Mouse (Mus musculus): ENCODE measurements at regions not wholly inside any gene's neighbourhood (a gene's known extent, or its start where the extent isn't known, plus 50 kb on each side); places are given as distances from the start of the nearest gene placed in this dataset.
A peak's percentile ranks its signal among the peaks of the same experiment; 100 is the strongest.

DNA sequence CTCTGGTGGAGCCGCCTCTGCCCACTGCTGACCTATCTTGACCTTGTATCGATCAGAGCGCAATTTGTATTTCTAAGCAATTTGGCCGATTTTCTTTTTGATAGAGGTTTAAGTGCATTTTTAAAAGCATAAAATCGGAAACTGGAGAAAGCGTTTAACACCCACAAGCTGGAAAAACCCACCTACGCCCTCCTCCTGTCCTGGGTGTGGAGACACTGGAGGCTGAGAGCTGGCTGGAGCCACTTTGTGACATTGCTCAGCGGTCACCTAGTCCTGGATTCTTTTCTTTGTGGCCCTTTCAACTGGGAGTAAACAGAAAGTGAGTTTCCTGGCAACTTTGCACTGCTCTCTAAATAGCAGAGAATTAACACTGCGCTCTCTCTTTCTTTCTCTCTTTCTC, 81.4 kb downstream of the Kcnrg start:
- H3K4me3 ChIP-seq (ENCODE audit: low read depth, low read length): no peak overlapping the region
- ATAC-seq (ENCODE audit: insufficient number of reproducible peaks, low FRiP score, low TSS enrichment, low read depth): no peak
- WGBS: 3% methylated on average over 9 of the region's 9 CpGs
- H3K27ac ChIP-seq (replicated peaks; ENCODE audit: low read depth, low read length): no peak overlapping the region
- no peak overlapping the region for H3K9ac ChIP-seq (ENCODE audit: low read length)
- H3K4me2 ChIP-seq (ENCODE audit: low read depth, severe bottlenecking): peak overlapping the region; percentile 34; the same call in 1 of the 2 replicates
- H3K9me3 ChIP-seq (ENCODE audit: control insufficient read depth, low read length): no peaks in the 10 kb centered on the region
- peaks cover 42% of the 10 kb centered on the region for H3K27me3 ChIP-seq (ENCODE audit: control insufficient read depth, insufficient read depth, low read length)
- DNase-seq (ENCODE audit: low spot score): peak; percentile 50
- H3K36me3 ChIP-seq (ENCODE audit: control insufficient read depth, insufficient read depth, low read length): no peaks in the 10 kb centered on the region
- peaks cover 36% of the 10 kb centered on the region for H3K4me1 ChIP-seq (ENCODE audit: control insufficient read depth, insufficient read depth, low read length)

DNA sequence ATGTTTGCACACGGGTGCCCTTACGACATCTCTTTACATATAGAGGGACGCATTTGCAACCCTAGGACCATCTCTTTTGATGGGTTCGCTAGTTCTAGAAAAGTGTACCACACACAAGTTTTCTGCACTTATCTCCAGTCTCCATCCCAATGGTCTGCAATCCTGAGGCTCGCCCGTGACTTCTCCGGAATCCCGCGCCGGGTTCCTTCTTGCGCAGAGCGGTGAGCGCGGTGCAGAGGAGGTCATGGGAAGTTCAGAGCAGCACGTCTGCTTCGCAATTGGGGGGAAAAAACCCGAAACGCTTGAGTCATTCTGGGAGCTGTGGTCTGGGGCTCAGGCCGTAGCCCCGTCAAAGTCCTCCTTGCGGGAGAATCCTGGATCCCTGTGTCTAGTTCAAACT, 82.0 kb downstream of the Kcnrg start:
- WGBS: under 1% methylated on average over 21 of the region's 21 CpGs

DNA sequence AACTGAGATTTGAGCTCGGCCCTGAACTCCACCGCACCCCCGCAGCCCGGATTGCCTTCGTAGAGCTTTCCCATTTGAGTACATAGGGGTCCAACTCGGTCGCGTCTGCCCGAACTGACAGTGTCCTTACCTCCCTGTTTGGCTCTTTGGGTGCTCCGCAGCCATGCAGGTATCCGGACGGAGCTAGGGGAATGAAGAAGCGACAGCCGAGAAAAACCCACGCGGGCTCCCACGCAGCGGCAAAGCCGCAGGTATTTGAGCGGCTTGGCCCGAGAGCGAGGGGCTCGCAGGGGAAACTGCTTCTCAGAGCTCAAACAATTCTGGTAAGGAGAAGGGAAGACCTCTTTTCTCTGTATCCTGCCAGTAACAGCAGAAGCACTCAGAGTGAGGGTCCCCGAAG, 82.5 kb downstream of the Kcnrg start:
- Histone ChIP-seq H3K27me3 (ENCODE audit: control insufficient read depth, insufficient read depth, low read length) (peaks cover 35% of the 10 kb centered on the region), H3K9ac (ENCODE audit: low read length) (no peak overlapping the region)
- DNase-seq (ENCODE audit: low spot score): peak; percentile 41

More for the DNA sequence above, 82.0 kb downstream of the Kcnrg start:
- Histone ChIP-seq H3K4me1 (ENCODE audit: control insufficient read depth, insufficient read depth, low read length) (peaks cover 30% of the 10 kb centered on the region), H3K9ac (ENCODE audit: low read length) (no peak overlapping the region), H3K27ac (replicated peaks; ENCODE audit: low read depth, low read length) (no peak overlapping the region), H3K36me3 (ENCODE audit: control insufficient read depth, insufficient read depth, low read length) (no peaks in the 10 kb centered on the region), H3K4me3 (ENCODE audit: low read depth, low read length) (peak overlapping the region; percentile 14), H3K27me3 (ENCODE audit: control insufficient read depth, insufficient read depth, low read length) (peaks cover 39% of the 10 kb centered on the region), H3K9me3 (ENCODE audit: control insufficient read depth, low read length) (no peaks in the 10 kb centered on the region), H3K4me2 (ENCODE audit: low read depth, severe bottlenecking) (peak overlapping the region; percentile 34)
- ATAC-seq (ENCODE audit: insufficient number of reproducible peaks, low FRiP score, low TSS enrichment, low read depth): no peak
- peak; percentile 69 for DNase-seq (ENCODE audit: low spot score)

DNA sequence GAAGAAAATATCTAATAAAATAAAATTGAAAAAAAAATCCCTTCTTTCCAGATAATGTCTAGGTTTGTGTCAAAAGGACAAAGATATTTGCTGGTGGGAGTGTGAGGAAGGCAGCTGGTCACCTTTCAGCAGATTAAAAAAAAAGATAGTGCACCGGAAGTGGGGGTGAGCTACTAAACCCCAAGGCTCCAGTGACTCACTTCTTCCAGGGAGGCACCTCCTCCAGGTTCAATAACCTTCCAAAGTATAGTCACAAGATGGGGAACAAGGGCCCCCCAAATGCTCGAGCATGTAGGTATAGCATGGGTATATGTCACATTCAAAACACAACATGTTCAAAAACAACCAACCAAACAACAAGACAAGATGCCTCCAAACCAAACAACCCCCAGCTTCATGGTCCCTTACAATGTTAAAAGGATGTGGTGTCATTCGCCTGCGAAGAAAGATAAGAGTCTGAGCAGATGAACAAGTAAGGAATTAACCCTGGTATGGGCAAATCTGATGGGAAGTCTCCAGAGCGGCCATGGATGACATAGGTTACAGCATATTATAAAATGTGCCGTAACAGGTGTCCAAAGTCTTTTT, 84.6 kb downstream of the Kcnrg start:
- WGBS: 91% methylated on average over 6 of the region's 6 CpGs
- no peak overlapping the region for H3K9ac ChIP-seq (ENCODE audit: low read length)
- ATAC-seq (ENCODE audit: insufficient number of reproducible peaks, low FRiP score, low TSS enrichment, low read depth): no peak
- H3K4me2 ChIP-seq (ENCODE audit: low read depth, severe bottlenecking): no peak overlapping the region
- no peaks in the 10 kb centered on the region for H3K36me3 ChIP-seq (ENCODE audit: control insufficient read depth, insufficient read depth, low read length)
- DNase-seq (ENCODE audit: low spot score): no peak
- no peak overlapping the region for H3K27ac ChIP-seq (replicated peaks; ENCODE audit: low read depth, low read length)
- H3K4me1 ChIP-seq (ENCODE audit: control insufficient read depth, insufficient read depth, low read length): peaks cover 16% of the 10 kb centered on the region
- peaks cover 30% of the 10 kb centered on the region for H3K27me3 ChIP-seq (ENCODE audit: control insufficient read depth, insufficient read depth, low read length)
- no peaks in the 10 kb centered on the region for H3K9me3 ChIP-seq (ENCODE audit: control insufficient read depth, low read length)
- H3K4me3 ChIP-seq (ENCODE audit: low read depth, low read length): no peak overlapping the region

More for the DNA sequence above, 82.5 kb downstream of the Kcnrg start:
- Histone ChIP-seq H3K4me1 (ENCODE audit: control insufficient read depth, insufficient read depth, low read length) (peaks cover 26% of the 10 kb centered on the region), H3K9me3 (ENCODE audit: control insufficient read depth, low read length) (no peaks in the 10 kb centered on the region), H3K4me3 (ENCODE audit: low read depth, low read length) (peak overlapping the region; percentile 14), H3K36me3 (ENCODE audit: control insufficient read depth, insufficient read depth, low read length) (no peaks in the 10 kb centered on the region), H3K27ac (replicated peaks; ENCODE audit: low read depth, low read length) (no peak overlapping the region), H3K4me2 (ENCODE audit: low read depth, severe bottlenecking) (peak overlapping the region; percentile 34; the same call in 1 of the 2 replicates)
- 7% methylated on average over 24 of the region's 24 CpGs for WGBS
- ATAC-seq (ENCODE audit: insufficient number of reproducible peaks, low FRiP score, low TSS enrichment, low read depth): no peak

DNA sequence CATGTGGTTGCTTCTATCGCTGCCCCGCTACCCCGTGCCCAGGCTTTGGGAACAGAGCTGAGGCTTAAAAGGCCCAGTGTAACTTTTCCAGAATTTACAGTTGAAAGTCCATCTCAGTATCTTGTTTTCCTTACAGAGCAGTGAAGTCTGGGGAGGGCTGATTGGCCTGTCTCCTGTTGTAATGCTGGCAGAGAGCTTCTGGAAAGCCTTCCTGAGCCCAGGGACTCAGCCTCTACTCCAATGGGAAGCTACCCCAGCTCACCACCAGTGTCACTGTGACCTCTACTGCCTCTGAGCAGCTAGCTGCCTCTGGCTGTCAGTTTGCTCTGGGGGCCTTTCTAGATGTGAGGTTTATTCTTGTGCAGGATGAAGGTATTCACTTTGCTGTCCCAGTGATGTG, 87.5 kb downstream of the Kcnrg start:
- WGBS: 89% methylated on average over 3 of the region's 3 CpGs
- no peak for DNase-seq (ENCODE audit: low spot score)
- Histone ChIP-seq H3K27me3 (ENCODE audit: control insufficient read depth, insufficient read depth, low read length) (peaks cover 14% of the 10 kb centered on the region), H3K4me2 (ENCODE audit: low read depth, severe bottlenecking) (no peak overlapping the region), H3K9ac (ENCODE audit: low read length) (no peak overlapping the region), H3K4me3 (ENCODE audit: low read depth, low read length) (no peak overlapping the region), H3K9me3 (ENCODE audit: control insufficient read depth, low read length) (no peaks in the 10 kb centered on the region), H3K36me3 (ENCODE audit: control insufficient read depth, insufficient read depth, low read length) (no peaks in the 10 kb centered on the region), H3K27ac (replicated peaks; ENCODE audit: low read depth, low read length) (no peak overlapping the region), H3K4me1 (ENCODE audit: control insufficient read depth, insufficient read depth, low read length) (peaks cover 10% of the 10 kb centered on the region)
- ATAC-seq (ENCODE audit: insufficient number of reproducible peaks, low FRiP score, low TSS enrichment, low read depth): no peak

DNA sequence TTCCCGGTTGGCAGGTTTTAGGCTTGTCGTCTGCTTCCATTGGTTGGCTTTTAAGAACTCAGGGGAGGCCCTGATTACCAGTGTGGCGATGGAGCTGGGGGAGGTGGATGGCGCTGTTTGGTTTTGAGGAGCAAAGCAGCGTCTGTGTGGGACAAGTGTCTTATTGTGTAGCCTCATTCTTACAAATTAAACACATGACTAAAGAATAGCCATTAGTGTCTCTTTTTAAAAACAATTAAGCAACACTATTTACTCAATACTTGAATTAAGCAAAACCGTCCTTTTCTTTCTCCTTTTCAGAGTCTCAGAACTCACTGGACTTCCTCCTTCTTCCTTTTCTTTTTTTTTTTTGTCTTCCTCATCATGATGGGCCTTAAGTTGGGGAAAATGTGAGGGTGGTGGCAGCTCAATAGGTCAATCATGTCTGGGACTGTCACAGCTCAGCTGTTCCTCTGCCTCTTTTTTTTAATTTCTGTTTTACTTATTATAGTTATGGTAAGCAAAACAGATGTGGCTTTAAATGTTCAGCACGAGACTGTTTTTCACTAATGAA, 89.1 kb downstream of the Kcnrg start:
- Histone ChIP-seq H3K4me2 (ENCODE audit: low read depth, severe bottlenecking) (no peak overlapping the region), H3K27me3 (ENCODE audit: control insufficient read depth, insufficient read depth, low read length) (no peaks in the 10 kb centered on the region), H3K27ac (replicated peaks; ENCODE audit: low read depth, low read length) (no peak overlapping the region), H3K4me3 (ENCODE audit: low read depth, low read length) (no peak overlapping the region), H3K36me3 (ENCODE audit: control insufficient read depth, insufficient read depth, low read length) (no peaks in the 10 kb centered on the region), H3K9ac (ENCODE audit: low read length) (no peak overlapping the region), H3K4me1 (ENCODE audit: control insufficient read depth, insufficient read depth, low read length) (peaks cover 10% of the 10 kb centered on the region), H3K9me3 (ENCODE audit: control insufficient read depth, low read length) (no peaks in the 10 kb centered on the region)
- WGBS: 55% methylated on average over 7 of the region's 7 CpGs
- ATAC-seq (ENCODE audit: insufficient number of reproducible peaks, low FRiP score, low TSS enrichment, low read depth): no peak
- no peak for DNase-seq (ENCODE audit: low spot score)

DNA sequence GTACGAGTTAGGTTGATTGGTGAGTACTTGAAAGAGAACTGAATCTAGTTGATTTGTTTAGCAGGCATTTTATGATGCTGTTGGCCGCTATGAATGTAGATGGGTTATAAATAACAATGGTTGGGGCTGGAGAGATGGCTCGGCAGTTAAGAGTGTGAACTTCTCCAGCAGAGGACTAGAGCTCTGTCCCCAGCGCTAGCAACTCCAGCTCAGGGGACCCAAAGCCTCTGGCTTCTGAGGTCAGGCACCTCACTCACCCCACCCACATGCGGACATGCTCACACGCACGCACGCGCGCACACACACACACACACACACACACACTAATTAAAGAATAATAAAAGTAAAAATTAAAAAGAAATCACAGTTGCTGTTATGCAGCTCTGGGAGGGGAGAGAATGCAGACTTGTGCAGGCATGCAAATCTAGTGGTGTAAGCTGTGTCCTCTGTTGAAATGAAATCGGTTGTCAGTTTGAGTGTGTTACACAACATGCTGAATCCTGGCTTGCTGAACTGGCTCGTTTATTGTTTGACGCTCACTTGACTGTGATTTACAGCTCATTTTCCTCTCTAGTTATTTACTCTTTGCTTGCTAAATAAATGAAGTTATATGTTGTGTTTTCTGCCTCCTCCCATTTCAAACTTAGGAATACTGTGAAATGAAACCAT, 89.8 kb downstream of the Kcnrg start:
- no peak overlapping the region for H3K9ac ChIP-seq (ENCODE audit: low read length)
- H3K27me3 ChIP-seq (ENCODE audit: control insufficient read depth, insufficient read depth, low read length): no peaks in the 10 kb centered on the region
- H3K27ac ChIP-seq (replicated peaks; ENCODE audit: low read depth, low read length): no peak overlapping the region
- no peak overlapping the region for H3K4me2 ChIP-seq (ENCODE audit: low read depth, severe bottlenecking)
- no peak for DNase-seq (ENCODE audit: low spot score)
- WGBS: 56% methylated on average over 13 of the region's 13 CpGs
- no peaks in the 10 kb centered on the region for H3K9me3 ChIP-seq (ENCODE audit: control insufficient read depth, low read length)
- no peaks in the 10 kb centered on the region for H3K36me3 ChIP-seq (ENCODE audit: control insufficient read depth, insufficient read depth, low read length)
- no peak for ATAC-seq (ENCODE audit: insufficient number of reproducible peaks, low FRiP score, low TSS enrichment, low read depth)
- H3K4me1 ChIP-seq (ENCODE audit: control insufficient read depth, insufficient read depth, low read length): peaks cover 10% of the 10 kb centered on the region
- H3K4me3 ChIP-seq (ENCODE audit: low read depth, low read length): no peak overlapping the region

DNA sequence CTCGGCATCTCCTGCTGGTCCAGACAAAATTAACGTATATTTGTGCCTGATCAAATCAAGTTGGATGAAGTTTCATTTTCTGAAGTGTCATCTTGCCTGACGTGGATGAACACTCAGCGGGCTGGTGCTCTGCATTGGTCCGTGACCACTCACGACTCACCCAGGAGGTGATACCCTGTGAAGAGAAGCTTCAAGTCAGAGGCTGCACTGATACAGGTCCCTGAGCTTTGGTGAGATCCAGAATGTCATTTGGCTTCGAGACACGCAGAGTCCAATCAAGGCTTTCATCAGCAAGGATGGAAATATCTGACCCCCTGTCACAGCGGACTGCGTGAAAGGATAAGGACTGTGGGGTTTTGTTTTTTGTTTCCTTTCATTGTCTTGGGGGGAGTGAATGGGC, 90.4 kb downstream of the Kcnrg start:
- Histone ChIP-seq H3K27ac (replicated peaks; ENCODE audit: low read depth, low read length) (no peak overlapping the region), H3K4me3 (ENCODE audit: low read depth, low read length) (no peak overlapping the region), H3K27me3 (ENCODE audit: control insufficient read depth, insufficient read depth, low read length) (no peaks in the 10 kb centered on the region), H3K4me1 (ENCODE audit: control insufficient read depth, insufficient read depth, low read length) (peaks cover 10% of the 10 kb centered on the region), H3K36me3 (ENCODE audit: control insufficient read depth, insufficient read depth, low read length) (no peaks in the 10 kb centered on the region), H3K4me2 (ENCODE audit: low read depth, severe bottlenecking) (no peak overlapping the region), H3K9ac (ENCODE audit: low read length) (no peak overlapping the region), H3K9me3 (ENCODE audit: control insufficient read depth, low read length) (no peaks in the 10 kb centered on the region)
- ATAC-seq (ENCODE audit: insufficient number of reproducible peaks, low FRiP score, low TSS enrichment, low read depth) (no peak), DNase-seq (ENCODE audit: low spot score) (no peak)
- WGBS: 90% methylated on average over 10 of the region's 10 CpGs

Measured in limb, embryonic 11.5 days (tissue).